Mouse (Mus musculus): Measurements from ENCODE around the gene Lrmda.

GRCm38 (mm10) chr14:23052833-23053592 is 1033.5 kb downstream of the Lrmda start:
- TF ChIP-seq CTCF (IDR thresholded peaks at IDR 0.05; ENCODE audit: low read depth, low read length) = no peak
- TF ChIP-seq POLR2A (IDR thresholded peaks at IDR 0.05; ENCODE audit: borderline replicate concordance, low read depth, low read length) = no peak
